Mouse (Mus musculus) limb, embryonic 14.5 days (tissue): Measurements from ENCODE around the gene Gpc5. TPM values are rescaled to one million over a fixed set of nuclear protein-coding genes. Genes with fewer than 3 reads are reported as not detected.

Experiments used
- ATAC-seq: fragments of 200-750 bp; cut with Nextera tagmentation; 2 replicates; pipeline ENCODE4 v1.8.0; 2017; ENCODE audit warnings: low read depth, moderate number of reproducible peaks, moderate TSS enrichment; ENCODE audit not compliant: low FRiP score
- DNase-seq: peaks from one replicate; pipeline ENCODE4 v3.0.0-alpha.2; 2015; ENCODE audit warnings: low spot score
- H3K27ac ChIP-seq: fragments of 300-500 bp; sonication (generic); replicated peaks from 2 replicates; pipeline ENCODE4 v1.5.1; 2014; ENCODE audit warnings: low read depth, mild to moderate bottlenecking, low read length, moderate library complexity, mixed read lengths
- H3K27me3 ChIP-seq: fragments of 300-500 bp; sonication (generic); 2 replicates; pipeline ENCODE4 v1.6.1; 2014; ENCODE audit warnings: low read length, mixed read lengths; ENCODE audit not compliant: control insufficient read depth, insufficient read depth
- H3K36me3 ChIP-seq: fragments of 300-500 bp; sonication (generic); 2 replicates; pipeline ENCODE4 v1.6.1; 2014; ENCODE audit warnings: mild to moderate bottlenecking, low read length, moderate library complexity, mixed read lengths; ENCODE audit not compliant: control insufficient read depth, insufficient read depth
- H3K4me1 ChIP-seq: fragments of 300-500 bp; sonication (generic); 2 replicates; pipeline ENCODE4 v1.6.1; 2014; ENCODE audit warnings: antibody characterized with exemption, low read length, mixed read lengths; ENCODE audit not compliant: control insufficient read depth, insufficient read depth
- H3K4me2 ChIP-seq: fragments of 300-500 bp; sonication (generic); replicated peaks from 2 replicates; pipeline ENCODE4 v1.6.1; 2014; ENCODE audit warnings: low read depth, mild to moderate bottlenecking, low read length, moderate library complexity; ENCODE audit not compliant: severe bottlenecking
- H3K4me3 ChIP-seq: fragments of 300-500 bp; sonication (generic); replicated peaks from 2 replicates; pipeline ENCODE4 v1.5.1; 2014; ENCODE audit warnings: low read length
- H3K9ac ChIP-seq: fragments of 300-500 bp; sonication (generic); 2 replicates; pipeline ENCODE4 v1.6.1; 2014; ENCODE audit warnings: mild to moderate bottlenecking, low read depth, low read length, moderate library complexity; ENCODE audit not compliant: severe bottlenecking
- H3K9me3 ChIP-seq: fragments of 300-500 bp; sonication (generic); 2 replicates; pipeline ENCODE4 v1.6.1; 2016; ENCODE audit warnings: low read length; ENCODE audit not compliant: control insufficient read depth
- POLR2A ChIP-seq: fragments of 200-500 bp; IDR thresholded peaks from 2 replicates; pipeline ENCODE4 v1.8.0; 2012; ENCODE audit warnings: inconsistent platforms, mild to moderate bottlenecking, moderate library complexity, borderline replicate concordance; ENCODE audit not compliant: insufficient read depth, insufficient read length; ENCODE audit errors: extremely low read depth
- WGBS: fragments of 180-500 bp; shearing (Covaris S2); extraction: QIAGEN DNeasy Blood & Tissue Kit; methylation state at CpG from one replicate; pipeline ENCODE4 v1.1.7; 2014; 5-methylcytosine and 5-hydroxymethylcytosine counted together
- polyA plus RNA-seq, 2 experiments: library from polyadenylated mRNA; depleted of rRNA in 1 of 2; stranded (reverse) in 1 of 2; unstranded in 1 of 2; fragments of >200 nt; fragmentation: Nextera tagmentation in 1 of 2; extraction: Ambion mirVana in 1 of 2; gene quantifications; 2 replicates each; pipeline versions ENCODE4 v1.2.1 to v1.2.3; 2012 to 2014

Gene Gpc5
- polyA plus RNA-seq, 2 experiments: 0.78 to 1.4 TPM

GRCm38 (mm10) chr14:116186981-116187380 is 1095.0 kb downstream of the Gpc5 start:
- no peak overlapping the region for H3K27ac ChIP-seq
- DNase-seq (no peak), ATAC-seq (no peak)
- H3K9ac ChIP-seq: no peak overlapping the region
- no peak overlapping the region for H3K4me3 ChIP-seq
- no peaks in the 10 kb centered on the region for H3K4me1 ChIP-seq
- no peaks in the 10 kb centered on the region for H3K36me3 ChIP-seq
- 82% methylated on average over 4 of the region's 4 CpGs for WGBS
- TF ChIP-seq POLR2A: no peak
- H3K4me2 ChIP-seq: no peak overlapping the region
- H3K9me3 ChIP-seq: no peaks in the 10 kb centered on the region
- no peaks in the 10 kb centered on the region for H3K27me3 ChIP-seq

- Histone ChIP-seq H3K4me1 (no peaks in the 10 kb centered on the region), H3K36me3 (no peaks in the 10 kb centered on the region), H3K9ac (no peak overlapping the region), H3K27me3 (no peaks in the 10 kb centered on the region), H3K4me3 (no peak overlapping the region), H3K9me3 (no peaks in the 10 kb centered on the region), H3K4me2 (no peak overlapping the region), H3K27ac (no peak overlapping the region)
- ATAC-seq (no peak), DNase-seq (no peak)
- no peak for TF ChIP-seq POLR2A
- 33% methylated on average over 6 of the region's 6 CpGs for WGBS
Measured at GRCm38 (mm10) chr14:116206977-116207376, 1115.0 kb downstream of the Gpc5 start.

GRCm38 (mm10) chr14:116208581-116208980 is 1116.6 kb downstream of the Gpc5 start:
- WGBS: 88% methylated on average over 3 of the region's 3 CpGs
- no peak for TF ChIP-seq POLR2A
- no peak for ATAC-seq
- no peak for DNase-seq
- Histone ChIP-seq H3K27ac (no peak overlapping the region), H3K4me2 (no peak overlapping the region), H3K9me3 (no peaks in the 10 kb centered on the region), H3K27me3 (no peaks in the 10 kb centered on the region), H3K4me3 (no peak overlapping the region), H3K4me1 (no peaks in the 10 kb centered on the region), H3K36me3 (no peaks in the 10 kb centered on the region), H3K9ac (no peak overlapping the region)

- ATAC-seq (no peak; the same call in 1 of the 2 replicates), DNase-seq (peak; percentile 37)
- Histone ChIP-seq H3K9me3 (no peaks in the 10 kb centered on the region), H3K4me1 (no peaks in the 10 kb centered on the region), H3K4me3 (no peak overlapping the region), H3K27me3 (no peaks in the 10 kb centered on the region), H3K36me3 (no peaks in the 10 kb centered on the region), H3K4me2 (no peak overlapping the region), H3K27ac (no peak overlapping the region), H3K9ac (no peak overlapping the region)
- TF ChIP-seq POLR2A: no peak
- WGBS: 25% methylated on average over 5 of the region's 5 CpGs
Measured at GRCm38 (mm10) chr14:116209045-116209444, 1117.0 kb downstream of the Gpc5 start.

- 66% methylated on average over 6 of the region's 6 CpGs for WGBS
- H3K27me3 ChIP-seq: no peaks in the 10 kb centered on the region
- no peak for ATAC-seq
- H3K9ac ChIP-seq: no peak overlapping the region
- DNase-seq: no peak
- no peaks in the 10 kb centered on the region for H3K9me3 ChIP-seq
- TF ChIP-seq POLR2A: no peak
- no peak overlapping the region for H3K4me3 ChIP-seq
- no peaks in the 10 kb centered on the region for H3K4me1 ChIP-seq
- H3K27ac ChIP-seq: no peak overlapping the region
- no peaks in the 10 kb centered on the region for H3K36me3 ChIP-seq
- H3K4me2 ChIP-seq: no peak overlapping the region
Measured at GRCm38 (mm10) chr14:116210304-116210703, 1118.3 kb downstream of the Gpc5 start.

GRCm38 (mm10) chr14:116212029-116212428 is 1120.0 kb downstream of the Gpc5 start:
- Histone ChIP-seq H3K27me3 (no peaks in the 10 kb centered on the region), H3K4me2 (no peak overlapping the region), H3K27ac (no peak overlapping the region), H3K4me1 (no peaks in the 10 kb centered on the region), H3K36me3 (no peaks in the 10 kb centered on the region), H3K9me3 (no peaks in the 10 kb centered on the region), H3K9ac (no peak overlapping the region), H3K4me3 (no peak overlapping the region)
- ATAC-seq (no peak), DNase-seq (no peak)
- TF ChIP-seq POLR2A: no peak
